ENCODE assay signal across 8 mouse cellular contexts in the genomic region with DNA sequence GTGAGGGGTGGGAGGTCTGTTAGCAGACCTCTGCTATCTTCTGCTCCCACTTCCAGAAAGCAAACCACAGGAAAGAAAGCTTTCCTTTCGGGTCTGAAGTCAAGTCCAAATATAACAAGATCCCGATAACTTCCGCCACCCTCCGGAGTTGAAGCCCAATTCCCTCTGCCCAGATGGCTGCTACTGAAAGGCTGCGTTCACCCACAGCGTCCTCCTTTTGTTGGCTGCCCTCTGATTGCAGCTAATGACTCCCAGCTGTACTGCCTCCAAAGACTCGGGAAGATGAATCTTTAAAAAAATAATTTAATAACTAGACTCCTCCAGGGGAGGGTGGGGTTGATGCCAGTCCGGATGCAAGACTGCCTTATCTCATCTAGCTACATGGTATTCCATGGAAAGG.
"Had no signal": no experiment of that assay in that cellular context is flagged by ENCODE, and none has a peak within 500 bp of the region (broad histone marks: within the 10 kb centered on the region; RNA-seq: fewer than 3 reads in every experiment).

No protein-coding gene starts in this region.

- H3K9ac ChIP-seq: limb, embryonic 13.5 days; liver, embryonic 14.5 days; midbrain, embryonic 12.5 days had no signal

- H3K4me1 ChIP-seq: midbrain, embryonic 12.5 days had no signal

- H3K27ac ChIP-seq: limb, embryonic 13.5 days; liver, embryonic 14.5 days; midbrain, embryonic 12.5 days; stomach, postnatal 0 days had no signal

- H3K4me2 ChIP-seq: limb, embryonic 13.5 days; midbrain, embryonic 12.5 days had no signal

- ATAC-seq: midbrain, embryonic 16.5 days had no signal

- DNase-seq: kidney, postnatal 14 days; left cerebral cortex, postnatal 4 days; lung, adult 18-20 months had no signal

- H3K9me3 ChIP-seq: limb, embryonic 13.5 days; midbrain, embryonic 12.5 days had no signal

- H3K4me3 ChIP-seq: limb, embryonic 13.5 days; midbrain, embryonic 12.5 days had no signal

- H3K36me3 ChIP-seq: limb, embryonic 13.5 days; midbrain, embryonic 12.5 days had no signal

- H3K27me3 ChIP-seq: limb, embryonic 13.5 days; midbrain, embryonic 12.5 days had no signal
